Mouse (Mus musculus): ENCODE measurements at regions not wholly inside any gene's neighbourhood (a gene's known extent, or its start where the extent isn't known, plus 50 kb on each side); places are given as distances from the start of the nearest gene placed in this dataset.

DNA sequence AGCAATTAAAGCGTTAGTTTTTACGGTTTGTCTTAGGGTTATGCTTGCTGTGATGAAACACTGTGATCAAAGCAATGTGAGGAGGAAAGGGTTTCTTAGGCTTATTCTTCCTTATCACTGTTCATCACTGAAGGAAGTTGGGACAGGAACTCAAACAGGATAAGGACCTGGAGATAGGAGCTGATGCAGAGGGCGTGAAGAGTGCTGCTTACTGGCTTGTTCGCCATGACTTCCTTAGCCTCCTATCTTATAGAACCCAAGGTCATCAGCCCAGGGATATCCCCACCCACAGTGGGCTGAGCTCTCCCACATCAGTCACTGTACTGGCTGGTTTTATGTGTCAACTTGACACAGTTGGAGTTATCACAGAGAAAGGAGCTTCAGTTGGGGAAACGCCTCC lies 50.4 kb upstream of the Adra1d start:
- H3K4me3 ChIP-seq (ENCODE audit: low read depth, low read length) = no peak overlapping the region
- TF ChIP-seq CTCF (IDR thresholded peaks at IDR 0.05; ENCODE audit: low read depth) (no peak), EP300 (optimal IDR thresholded peaks at IDR 0.05) (no peak)
- ATAC-seq (ENCODE audit: low FRiP score, low TSS enrichment) = no peak
- no peak overlapping the region for H3K27ac ChIP-seq (replicated peaks)
- DNase-seq (ENCODE audit: low spot score) = no peak
- H3K9ac ChIP-seq (ENCODE audit: low read length) = no peak overlapping the region
- H3K4me2 ChIP-seq (replicated peaks; ENCODE audit: low read depth) = no peak overlapping the region
- no peaks in the 10 kb centered on the region for H3K27me3 ChIP-seq (ENCODE audit: control insufficient read depth, insufficient read depth, low read length)
- no peaks in the 10 kb centered on the region for H3K9me3 ChIP-seq (ENCODE audit: control insufficient read depth, low read length)
- H3K4me1 ChIP-seq (replicated peaks; ENCODE audit: control insufficient read depth, insufficient read depth) = no peaks in the 10 kb centered on the region
- 74% methylated on average over 5 of the region's 5 CpGs for WGBS
- H3K36me3 ChIP-seq (ENCODE audit: control insufficient read depth, insufficient read depth, low read length) = no peaks in the 10 kb centered on the region

Data from stomach, postnatal 0 days (tissue).